Mouse (Mus musculus) testis, adult 2 months (tissue): ENCODE measurements around the gene Mia2.

Experiments
- CTCF ChIP-seq: fragments of 200-500 bp; IDR thresholded peaks from 2 replicates; pipeline ENCODE4 v1.5.1; 2012; ENCODE audit warnings: low read depth, mild to moderate bottlenecking, inconsistent platforms, low read length, moderate library complexity; ENCODE audit not compliant: control insufficient read depth, insufficient read depth, insufficient replicate concordance
- POLR2A ChIP-seq: fragments of 200-500 bp; IDR thresholded peaks from 2 replicates; pipeline ENCODE4 v1.6.1; 2012; ENCODE audit warnings: low read depth, mild to moderate bottlenecking, inconsistent platforms, low read length, moderate library complexity; ENCODE audit not compliant: control insufficient read depth

DNA sequence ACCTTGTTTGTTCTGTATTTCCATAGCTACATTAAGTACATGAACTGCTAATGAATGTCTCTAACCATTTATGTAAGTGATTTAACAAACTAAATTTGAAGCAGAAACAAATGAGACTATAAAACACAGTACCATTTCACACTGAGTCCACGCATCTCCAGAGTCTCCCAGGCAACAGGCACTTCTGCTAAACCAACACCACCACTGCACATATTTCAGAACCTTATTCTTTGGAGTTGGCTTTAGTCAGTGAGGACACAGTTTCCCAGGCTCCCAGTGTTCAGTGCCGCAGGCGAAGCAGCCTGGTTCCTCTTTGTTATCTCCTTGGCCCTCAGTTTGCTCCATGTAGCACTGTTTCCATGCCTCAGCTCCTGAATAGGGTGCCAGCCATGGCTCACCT, 82.2 kb downstream of the Mia2 start:
- TF ChIP-seq CTCF = no peak
- TF ChIP-seq POLR2A = no peak
